Mouse (Mus musculus) erythroblast, embryonic 14.5 days (primary cell): Measurements from ENCODE around the gene Tcam1.

Experiments
- GATA1 ChIP-seq: IDR thresholded peaks from 2 replicates; pipeline ENCODE4 v1.6.1; 2012; ENCODE audit warnings: low read length, inconsistent platforms, mixed read lengths
- TAL1 ChIP-seq: IDR thresholded peaks from 3 replicates; pipeline ENCODE4 v1.6.1; 2012; ENCODE audit warnings: low read length, inconsistent platforms, mixed read lengths

- TF ChIP-seq GATA1: no peak
- no peak for TF ChIP-seq TAL1
Measured at GRCm38 (mm10) chr11:106263963-106264362, 12.5 kb upstream of the Tcam1 start.
